Mouse (Mus musculus) limb, embryonic 15.5 days (tissue): ENCODE results near the gene Sh3bgrl2. TPM values are rescaled to one million over a fixed set of nuclear protein-coding genes. Genes with fewer than 3 reads are reported as not detected.

Experiments
- ATAC-seq: fragments of 200-750 bp; cut with Nextera tagmentation; 2 replicates; pipeline ENCODE4 v1.8.0; 2017; ENCODE audit warnings: low read depth, moderate TSS enrichment; ENCODE audit not compliant: insufficient number of reproducible peaks, low FRiP score, low TSS enrichment
- H3K27ac ChIP-seq: fragments of 300-500 bp; sonication (generic); 2 replicates; pipeline ENCODE4 v1.5.1; 2015; ENCODE audit warnings: moderate library complexity, mild to moderate bottlenecking, inconsistent platforms
- H3K27me3 ChIP-seq: fragments of 300-500 bp; sonication (generic); 2 replicates; pipeline ENCODE4 v1.6.1; 2015; ENCODE audit warnings: inconsistent platforms
- H3K36me3 ChIP-seq: fragments of 300-500 bp; sonication (generic); 2 replicates; pipeline ENCODE4 v1.6.1; 2015; ENCODE audit warnings: inconsistent platforms
- H3K4me1 ChIP-seq: fragments of 300-500 bp; sonication (generic); 2 replicates; pipeline ENCODE4 v1.6.1; 2015; ENCODE audit warnings: inconsistent platforms
- H3K4me2 ChIP-seq: fragments of 300-500 bp; sonication (generic); 2 replicates; pipeline ENCODE4 v1.6.1; 2015; ENCODE audit warnings: mild to moderate bottlenecking, inconsistent platforms
- H3K4me3 ChIP-seq: fragments of 300-500 bp; sonication (generic); 2 replicates; pipeline ENCODE4 v1.5.1; 2015; ENCODE audit warnings: mild to moderate bottlenecking, inconsistent platforms
- H3K9ac ChIP-seq: fragments of 300-500 bp; sonication (generic); 2 replicates; pipeline ENCODE4 v1.6.1; 2015; ENCODE audit warnings: inconsistent platforms
- H3K9me3 ChIP-seq: fragments of 300-500 bp; sonication (generic); 2 replicates; pipeline ENCODE4 v1.6.1; 2016; ENCODE audit warnings: inconsistent platforms
- WGBS: fragments of 180-500 bp; shearing (Covaris S2); methylation state at CpG from one replicate; pipeline ENCODE4 v1.1.7; 2015; 5-methylcytosine and 5-hydroxymethylcytosine counted together
- polyA plus RNA-seq: library from polyadenylated mRNA; unstranded; fragments of >200 nt; fragmentation: Nextera tagmentation; extraction: Ambion mirVana; gene quantifications from 2 replicates; pipeline ENCODE4 v1.2.1, GENCODE M21; 2015

The Sh3bgrl2 gene
- polyA plus RNA-seq, 1 experiment from 2014 or later = 25.7 TPM

GRCm38 (mm10) chr9:83647919-83648705 lies 100.0 kb downstream of the Sh3bgrl2 start:
- Histone ChIP-seq H3K4me2 (no peak overlapping the region), H3K4me3 (no peak overlapping the region), H3K27ac (no peak overlapping the region), H3K27me3 (no peaks in the 10 kb centered on the region), H3K4me1 (0 out of 2 replicates have a peak, but pooled peaks cover 3% of the 10 kb centered on the region), H3K9me3 (no peaks in the 10 kb centered on the region), H3K36me3 (no peaks in the 10 kb centered on the region), H3K9ac (no peak overlapping the region)
- WGBS = 23% methylated on average over 7 of the region's 7 CpGs
- no peak for ATAC-seq

- 0 out of 2 replicates have a peak, but pooled peaks cover 3% of the 10 kb centered on the region for H3K4me1 ChIP-seq
- H3K9ac ChIP-seq = no peak overlapping the region
- no peaks in the 10 kb centered on the region for H3K36me3 ChIP-seq
- no peak overlapping the region for H3K4me3 ChIP-seq
- no peak overlapping the region for H3K27ac ChIP-seq
- H3K4me2 ChIP-seq = no peak overlapping the region
- no peaks in the 10 kb centered on the region for H3K27me3 ChIP-seq
- no peaks in the 10 kb centered on the region for H3K9me3 ChIP-seq
- ATAC-seq = no peak
- 43% methylated on average over 3 of the region's 3 CpGs for WGBS
Measured at GRCm38 (mm10) chr9:83648733-83649132, 100.6 kb downstream of the Sh3bgrl2 start.

GRCm38 (mm10) chr9:83652015-83652414 lies 103.9 kb downstream of the Sh3bgrl2 start:
- WGBS = 79% methylated on average over 13 of the region's 13 CpGs
- ATAC-seq = no peak
- 0 out of 2 replicates have a peak, but pooled peaks cover 3% of the 10 kb centered on the region for H3K4me1 ChIP-seq
- H3K4me2 ChIP-seq = no peak overlapping the region
- H3K36me3 ChIP-seq = no peaks in the 10 kb centered on the region
- H3K9ac ChIP-seq = no peak overlapping the region
- H3K9me3 ChIP-seq = no peaks in the 10 kb centered on the region
- no peak overlapping the region for H3K27ac ChIP-seq
- no peak overlapping the region for H3K4me3 ChIP-seq
- no peaks in the 10 kb centered on the region for H3K27me3 ChIP-seq

- 28% methylated on average over 15 of the region's 15 CpGs for WGBS
- Histone ChIP-seq H3K9me3 (no peaks in the 10 kb centered on the region), H3K4me2 (no peak overlapping the region), H3K27ac (no peak overlapping the region), H3K27me3 (no peaks in the 10 kb centered on the region), H3K36me3 (no peaks in the 10 kb centered on the region), H3K4me3 (no peak overlapping the region), H3K9ac (no peak overlapping the region), H3K4me1 (0 out of 2 replicates have a peak, but pooled peaks cover 3% of the 10 kb centered on the region)
- no peak for ATAC-seq
Measured at GRCm38 (mm10) chr9:83652590-83653172, 104.6 kb downstream of the Sh3bgrl2 start.

GRCm38 (mm10) chr9:83654601-83655000 lies 106.5 kb downstream of the Sh3bgrl2 start:
- Histone ChIP-seq H3K4me3 (no peak overlapping the region), H3K9me3 (no peaks in the 10 kb centered on the region), H3K27me3 (no peaks in the 10 kb centered on the region), H3K36me3 (no peaks in the 10 kb centered on the region), H3K4me2 (no peak overlapping the region), H3K27ac (no peak overlapping the region), H3K9ac (no peak overlapping the region), H3K4me1 (no peaks in the 10 kb centered on the region)
- ATAC-seq = no peak
- WGBS = 59% methylated on average over 5 of the region's 5 CpGs

- no peak for ATAC-seq
- Histone ChIP-seq H3K9me3 (no peaks in the 10 kb centered on the region), H3K4me3 (no peak overlapping the region), H3K4me2 (no peak overlapping the region), H3K36me3 (no peaks in the 10 kb centered on the region), H3K9ac (no peak overlapping the region), H3K27ac (no peak overlapping the region), H3K4me1 (no peaks in the 10 kb centered on the region), H3K27me3 (no peaks in the 10 kb centered on the region)
- WGBS = 23% methylated on average over 8 of the region's 8 CpGs
Measured at GRCm38 (mm10) chr9:83656960-83657651, 109.0 kb downstream of the Sh3bgrl2 start.

GRCm38 (mm10) chr9:83657652-83658002 lies 109.5 kb downstream of the Sh3bgrl2 start:
- Histone ChIP-seq H3K4me1 (no peaks in the 10 kb centered on the region), H3K9me3 (no peaks in the 10 kb centered on the region), H3K27me3 (no peaks in the 10 kb centered on the region), H3K4me3 (no peak overlapping the region), H3K9ac (no peak overlapping the region), H3K27ac (no peak overlapping the region), H3K36me3 (no peaks in the 10 kb centered on the region), H3K4me2 (no peak overlapping the region)
- ATAC-seq = no peak
- WGBS = 40% methylated on average over 6 of the region's 6 CpGs

- 81% methylated on average over 2 of the region's 2 CpGs for WGBS
- Histone ChIP-seq H3K27me3 (no peaks in the 10 kb centered on the region), H3K4me3 (no peak overlapping the region), H3K36me3 (no peaks in the 10 kb centered on the region), H3K9me3 (no peaks in the 10 kb centered on the region), H3K9ac (no peak overlapping the region), H3K27ac (no peak overlapping the region), H3K4me1 (no peaks in the 10 kb centered on the region), H3K4me2 (no peak overlapping the region)
- no peak for ATAC-seq
Measured at GRCm38 (mm10) chr9:83659081-83659480, 111.0 kb downstream of the Sh3bgrl2 start.

- peak overlapping the region; percentile 50; the same call in 1 of the 2 replicates for H3K27ac ChIP-seq
Measured at GRCm38 (mm10) chr9:83661811-83662210, 113.7 kb downstream of the Sh3bgrl2 start.

GRCm38 (mm10) chr9:83663981-83664897 lies 116.1 kb downstream of the Sh3bgrl2 start:
- peak overlapping the region; percentile 53 for H3K4me2 ChIP-seq
- ATAC-seq = no peak
- no peaks in the 10 kb centered on the region for H3K9me3 ChIP-seq
- H3K4me3 ChIP-seq = peak overlapping the region; percentile 36
- no peaks in the 10 kb centered on the region for H3K27me3 ChIP-seq
- no peaks in the 10 kb centered on the region for H3K36me3 ChIP-seq
- no peaks in the 10 kb centered on the region for H3K4me1 ChIP-seq
- H3K9ac ChIP-seq = no peak overlapping the region
- WGBS = 15% methylated on average over 24 of the region's 33 CpGs
- H3K27ac ChIP-seq = no peak overlapping the region

More at GRCm38 (mm10) chr9:83661811-83662210, 113.7 kb downstream of the Sh3bgrl2 start:
- H3K9me3 ChIP-seq = no peaks in the 10 kb centered on the region
- no peaks in the 10 kb centered on the region for H3K27me3 ChIP-seq
- H3K9ac ChIP-seq = no peak overlapping the region
- WGBS = 52% methylated on average over 5 of the region's 5 CpGs
- no peak for ATAC-seq
- H3K4me1 ChIP-seq = no peaks in the 10 kb centered on the region
- H3K4me3 ChIP-seq = no peak overlapping the region
- no peaks in the 10 kb centered on the region for H3K36me3 ChIP-seq
- no peak overlapping the region for H3K4me2 ChIP-seq

- Histone ChIP-seq H3K4me1 (no peaks in the 10 kb centered on the region), H3K36me3 (no peaks in the 10 kb centered on the region), H3K9me3 (no peaks in the 10 kb centered on the region), H3K9ac (no peak overlapping the region), H3K4me3 (peak overlapping the region; percentile 36), H3K27ac (no peak overlapping the region), H3K27me3 (no peaks in the 10 kb centered on the region), H3K4me2 (peak overlapping the region; percentile 53)
- WGBS = 49% methylated on average over 8 of the region's 8 CpGs
- ATAC-seq = no peak
Measured at GRCm38 (mm10) chr9:83664951-83665350, 116.8 kb downstream of the Sh3bgrl2 start.
